Mouse (Mus musculus) embryonic facial prominence, embryonic 12.5 days (tissue): ENCODE data around the gene Sept9. TPM values are rescaled to one million over a fixed set of nuclear protein-coding genes. Genes with fewer than 3 reads are reported as not detected.

ENCODE experiments used
- ATAC-seq: fragments of 200-750 bp; cut with Nextera tagmentation; 2 replicates; pipeline ENCODE4 v1.8.0; 2017; ENCODE audit not compliant: insufficient number of reproducible peaks, insufficient read depth, low FRiP score, low TSS enrichment
- H3K27ac ChIP-seq: fragments of 300-500 bp; sonication (generic); 2 replicates; pipeline ENCODE4 v1.5.1; 2016; ENCODE audit warnings: mild to moderate bottlenecking
- H3K27me3 ChIP-seq: fragments of 300-500 bp; sonication (generic); 2 replicates; pipeline ENCODE4 v1.6.1; 2016; ENCODE audit warnings: mild to moderate bottlenecking, moderate library complexity
- H3K36me3 ChIP-seq: fragments of 300-500 bp; sonication (generic); 2 replicates; pipeline ENCODE4 v1.6.1; 2016; ENCODE audit warnings: mild to moderate bottlenecking
- H3K4me1 ChIP-seq: fragments of 300-500 bp; sonication (generic); 2 replicates; pipeline ENCODE4 v1.6.1; 2016
- H3K4me2 ChIP-seq: fragments of 300-500 bp; sonication (generic); replicated peaks from 2 replicates; pipeline ENCODE4 v1.6.1; 2016; ENCODE audit warnings: mild to moderate bottlenecking, moderate library complexity
- H3K4me3 ChIP-seq: fragments of 300-500 bp; sonication (generic); 2 replicates; pipeline ENCODE4 v1.5.1; 2016; ENCODE audit warnings: mild to moderate bottlenecking
- H3K9ac ChIP-seq: fragments of 300-500 bp; sonication (generic); 2 replicates; pipeline ENCODE4 v1.6.1; 2016; ENCODE audit warnings: mild to moderate bottlenecking, moderate library complexity
- H3K9me3 ChIP-seq: fragments of 300-500 bp; sonication (generic); 2 replicates; pipeline ENCODE4 v1.6.1; 2016; ENCODE audit warnings: mild to moderate bottlenecking, moderate library complexity
- WGBS: fragments of 180-500 bp; shearing (Covaris S2); methylation state at CpG from one replicate; pipeline ENCODE4 v1.1.7; 2016; 5-methylcytosine and 5-hydroxymethylcytosine counted together
- polyA plus RNA-seq: library from polyadenylated mRNA; unstranded; fragments of >200 nt; fragmentation: Nextera tagmentation; extraction: Ambion mirVana; gene quantifications from 2 replicates; pipeline ENCODE4 v1.2.1, GENCODE M21; 2016

Sept9 gene
- polyA plus RNA-seq, 1 experiment from 2014 or later: 230 TPM

DNA sequence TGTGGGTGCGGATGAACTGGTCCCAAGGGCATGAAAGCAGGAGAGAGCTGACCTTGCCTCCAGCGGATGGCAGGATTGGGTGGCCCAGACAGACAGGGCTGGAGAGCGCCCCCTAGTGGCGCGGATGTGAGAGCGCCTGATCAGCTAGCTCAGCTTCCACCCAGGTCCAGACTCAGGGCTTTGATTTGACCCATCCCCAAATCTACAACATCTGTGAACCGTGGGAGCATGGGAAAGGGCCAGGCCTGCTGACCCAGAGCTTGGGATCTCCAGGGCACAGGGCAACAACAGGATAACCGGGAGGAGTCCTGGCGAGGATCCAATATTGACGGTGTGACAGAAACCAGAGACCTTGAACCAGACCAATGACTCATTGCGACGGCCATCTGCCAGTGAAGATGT, 190.5 kb downstream of the Sept9 start:
- H3K27me3 ChIP-seq: peaks cover 3% of the 10 kb centered on the region; the same call in 1 of the 2 replicates
- peaks cover 29% of the 10 kb centered on the region for H3K4me1 ChIP-seq
- 25% methylated on average over 12 of the region's 12 CpGs for WGBS

DNA sequence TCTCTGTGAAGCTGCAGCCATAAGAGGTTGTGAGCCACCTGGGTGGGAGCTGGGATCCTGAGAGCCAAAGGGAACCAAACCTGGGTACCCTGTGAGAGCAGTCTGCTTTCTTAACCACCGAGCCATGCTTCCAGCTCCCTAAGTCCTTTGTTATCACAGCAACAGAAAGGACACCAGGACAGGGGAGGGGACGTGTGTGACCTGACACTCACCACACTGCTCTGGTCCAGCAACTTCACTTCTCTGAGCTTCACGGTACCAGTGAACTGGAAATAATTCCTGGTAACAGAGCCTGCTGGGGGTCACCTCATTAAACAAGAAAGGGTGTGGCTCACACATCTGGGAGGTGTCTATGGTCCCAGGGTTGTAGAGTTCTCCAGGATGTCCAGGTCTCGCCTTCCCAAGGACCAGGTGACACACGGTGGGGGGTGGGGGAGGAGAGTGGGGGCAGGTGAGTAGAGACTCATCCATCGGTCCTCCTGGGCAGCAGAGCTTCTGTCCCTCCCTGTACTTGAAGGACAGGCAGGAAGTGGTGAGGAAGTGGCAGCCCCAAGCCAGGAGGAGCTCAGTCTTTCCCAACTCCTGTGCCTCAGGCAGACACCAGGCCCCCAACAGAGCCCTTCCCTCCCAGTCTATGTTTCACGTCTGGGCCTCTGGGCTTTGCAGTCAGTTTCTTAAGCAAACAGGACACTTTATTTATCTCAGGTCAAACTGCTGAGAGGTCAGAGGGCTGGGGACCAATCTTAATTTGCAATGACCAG, 191.5 kb downstream of the Sept9 start:
- Histone ChIP-seq H3K4me1 (peaks cover 32% of the 10 kb centered on the region), H3K4me3 (no peak overlapping the region), H3K27ac (no peak overlapping the region), H3K36me3 (no peaks in the 10 kb centered on the region), H3K9me3 (no peaks in the 10 kb centered on the region), H3K4me2 (no peak overlapping the region), H3K27me3 (peaks cover 7% of the 10 kb centered on the region; the same call in 1 of the 2 replicates), H3K9ac (no peak overlapping the region)
- no peak for ATAC-seq
- WGBS: 32% methylated on average over 7 of the region's 7 CpGs

More for the DNA sequence above, 190.5 kb downstream of the Sept9 start:
- ATAC-seq: no peak
- H3K4me3 ChIP-seq: no peak overlapping the region
- no peak overlapping the region for H3K4me2 ChIP-seq
- H3K9me3 ChIP-seq: no peaks in the 10 kb centered on the region
- no peak overlapping the region for H3K27ac ChIP-seq
- H3K9ac ChIP-seq: no peak overlapping the region
- no peaks in the 10 kb centered on the region for H3K36me3 ChIP-seq

- no peak overlapping the region for H3K4me3 ChIP-seq
- no peak overlapping the region for H3K9ac ChIP-seq
- no peak for ATAC-seq
- peaks cover 22% of the 10 kb centered on the region for H3K4me1 ChIP-seq
- 91% methylated on average over 2 of the region's 2 CpGs for WGBS
- no peak overlapping the region for H3K4me2 ChIP-seq
- no peaks in the 10 kb centered on the region for H3K36me3 ChIP-seq
- no peaks in the 10 kb centered on the region for H3K9me3 ChIP-seq
- no peak overlapping the region for H3K27ac ChIP-seq
- peaks cover 7% of the 10 kb centered on the region; the same call in 1 of the 2 replicates for H3K27me3 ChIP-seq
Observed at GRCm38 (mm10) chr11:117392251-117392650, 192.8 kb downstream of the Sept9 start.

GRCm38 (mm10) chr11:117393715-117394114, 194.3 kb downstream of the Sept9 start:
- Histone ChIP-seq H3K27ac (no peak overlapping the region), H3K27me3 (peaks cover 7% of the 10 kb centered on the region; the same call in 1 of the 2 replicates), H3K4me1 (peaks cover 28% of the 10 kb centered on the region), H3K9me3 (no peaks in the 10 kb centered on the region), H3K4me3 (no peak overlapping the region), H3K9ac (no peak overlapping the region), H3K4me2 (no peak overlapping the region), H3K36me3 (no peaks in the 10 kb centered on the region)
- no peak; the same call in 1 of the 2 replicates for ATAC-seq
- 72% methylated on average over 4 of the region's 4 CpGs for WGBS

- peaks cover 28% of the 10 kb centered on the region for H3K4me1 ChIP-seq
- H3K4me3 ChIP-seq: peak overlapping the region; percentile 32
- 0 out of 2 replicates have a peak, but pooled peaks cover 3% of the 10 kb centered on the region for H3K27me3 ChIP-seq
- peak overlapping the region; percentile 22; the same call in 1 of the 2 replicates for H3K9ac ChIP-seq
- H3K4me2 ChIP-seq: peak overlapping the region; percentile 67
- WGBS: 1% methylated on average over 34 of the region's 34 CpGs
- no peaks in the 10 kb centered on the region for H3K36me3 ChIP-seq
- ATAC-seq: no peak
- no peaks in the 10 kb centered on the region for H3K9me3 ChIP-seq
- no peak overlapping the region for H3K27ac ChIP-seq
Observed at GRCm38 (mm10) chr11:117394230-117395137, 195.0 kb downstream of the Sept9 start.

DNA sequence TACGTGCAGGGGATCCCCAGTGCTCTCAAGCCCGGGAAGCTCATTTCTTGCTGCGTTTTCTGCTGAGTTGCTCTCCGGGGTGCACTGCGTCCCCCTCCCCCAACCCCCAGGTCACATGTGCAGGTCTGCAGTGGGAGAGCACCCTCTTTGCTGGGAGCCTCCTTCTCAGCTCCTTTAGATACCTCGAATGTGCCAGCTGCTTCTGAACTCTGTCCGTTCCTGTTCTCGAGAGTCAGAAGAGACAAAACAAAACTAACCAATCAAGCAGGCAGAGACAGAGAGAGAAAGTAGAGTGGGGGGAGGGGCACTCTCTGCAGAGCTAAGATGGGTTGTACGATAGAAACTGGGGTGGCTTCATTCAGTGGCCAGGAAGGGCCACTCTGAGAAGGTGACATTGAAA, 195.8 kb downstream of the Sept9 start:
- Histone ChIP-seq H3K36me3 (no peaks in the 10 kb centered on the region), H3K27me3 (0 out of 2 replicates have a peak, but pooled peaks cover 3% of the 10 kb centered on the region), H3K4me2 (peak overlapping the region; percentile 67), H3K9me3 (no peaks in the 10 kb centered on the region), H3K4me1 (peaks cover 24% of the 10 kb centered on the region), H3K9ac (peak overlapping the region; percentile 22; the same call in 1 of the 2 replicates), H3K4me3 (peak overlapping the region; percentile 32; the same call in 1 of the 2 replicates), H3K27ac (no peak overlapping the region)
- ATAC-seq: no peak
- 1% methylated on average over 9 of the region's 9 CpGs for WGBS

- no peak for ATAC-seq
- H3K27ac ChIP-seq: no peak overlapping the region
- 79% methylated on average over 3 of the region's 3 CpGs for WGBS
- no peaks in the 10 kb centered on the region for H3K36me3 ChIP-seq
- peaks cover 3% of the 10 kb centered on the region; the same call in 1 of the 2 replicates for H3K9me3 ChIP-seq
- H3K4me2 ChIP-seq: no peak overlapping the region
- H3K4me1 ChIP-seq: peaks cover 24% of the 10 kb centered on the region
- 0 out of 2 replicates have a peak, but pooled peaks cover 3% of the 10 kb centered on the region for H3K27me3 ChIP-seq
- H3K9ac ChIP-seq: no peak overlapping the region
- no peak overlapping the region for H3K4me3 ChIP-seq
Observed at GRCm38 (mm10) chr11:117396929-117397328, 197.5 kb downstream of the Sept9 start.

- no peaks in the 10 kb centered on the region for H3K36me3 ChIP-seq
- H3K27me3 ChIP-seq: 0 out of 2 replicates have a peak, but pooled peaks cover 3% of the 10 kb centered on the region
- no peak overlapping the region for H3K4me2 ChIP-seq
- H3K4me1 ChIP-seq: peaks cover 24% of the 10 kb centered on the region
- no peak overlapping the region for H3K4me3 ChIP-seq
- H3K27ac ChIP-seq: no peak overlapping the region
- peaks cover 3% of the 10 kb centered on the region; the same call in 1 of the 2 replicates for H3K9me3 ChIP-seq
- H3K9ac ChIP-seq: no peak overlapping the region
- ATAC-seq: no peak
- 34% methylated on average over 4 of the region's 4 CpGs for WGBS
Observed at GRCm38 (mm10) chr11:117397755-117398154, 198.3 kb downstream of the Sept9 start.

DNA sequence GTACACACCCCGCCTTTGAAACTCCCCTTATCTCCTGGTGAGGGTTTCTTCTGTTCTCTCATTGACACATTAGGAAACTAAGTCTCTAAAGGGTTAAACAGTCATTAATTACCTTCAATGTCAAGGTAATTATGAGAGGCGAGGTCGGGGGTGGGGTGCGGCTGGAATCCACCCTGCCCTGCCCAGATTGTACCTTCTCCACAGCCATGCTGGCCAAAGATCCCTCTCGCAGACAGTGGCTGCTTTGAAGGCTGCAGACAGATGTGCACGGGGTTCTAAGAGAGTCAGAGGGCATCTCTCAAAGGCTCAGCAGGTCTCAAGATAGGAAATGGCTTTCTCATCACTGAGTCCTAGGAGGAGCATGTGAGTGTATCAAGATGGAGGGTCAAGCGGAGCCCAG, 198.7 kb downstream of the Sept9 start:
- H3K9ac ChIP-seq: no peak overlapping the region
- no peak overlapping the region for H3K4me3 ChIP-seq
- H3K9me3 ChIP-seq: peaks cover 3% of the 10 kb centered on the region; the same call in 1 of the 2 replicates
- peaks cover 24% of the 10 kb centered on the region for H3K4me1 ChIP-seq
- H3K27me3 ChIP-seq: 0 out of 2 replicates have a peak, but pooled peaks cover 3% of the 10 kb centered on the region
- no peaks in the 10 kb centered on the region for H3K36me3 ChIP-seq
- no peak overlapping the region for H3K4me2 ChIP-seq
- WGBS: 35% methylated on average over 7 of the region's 7 CpGs
- no peak overlapping the region for H3K27ac ChIP-seq
- no peak for ATAC-seq

- no peak overlapping the region for H3K4me2 ChIP-seq
- H3K4me1 ChIP-seq: peaks cover 21% of the 10 kb centered on the region
- H3K36me3 ChIP-seq: no peaks in the 10 kb centered on the region
- 87% methylated on average over 10 of the region's 10 CpGs for whole genome bisulfite sequencing
- no peak for ATAC-seq
- no peak overlapping the region for H3K9ac ChIP-seq
- H3K27ac ChIP-seq: no peak overlapping the region
- no peak overlapping the region for H3K4me3 ChIP-seq
- no peaks in the 10 kb centered on the region for H3K27me3 ChIP-seq
- H3K9me3 ChIP-seq: peaks cover 3% of the 10 kb centered on the region; the same call in 1 of the 2 replicates
Observed at GRCm38 (mm10) chr11:117401583-117402367, 202.3 kb downstream of the Sept9 start.

DNA sequence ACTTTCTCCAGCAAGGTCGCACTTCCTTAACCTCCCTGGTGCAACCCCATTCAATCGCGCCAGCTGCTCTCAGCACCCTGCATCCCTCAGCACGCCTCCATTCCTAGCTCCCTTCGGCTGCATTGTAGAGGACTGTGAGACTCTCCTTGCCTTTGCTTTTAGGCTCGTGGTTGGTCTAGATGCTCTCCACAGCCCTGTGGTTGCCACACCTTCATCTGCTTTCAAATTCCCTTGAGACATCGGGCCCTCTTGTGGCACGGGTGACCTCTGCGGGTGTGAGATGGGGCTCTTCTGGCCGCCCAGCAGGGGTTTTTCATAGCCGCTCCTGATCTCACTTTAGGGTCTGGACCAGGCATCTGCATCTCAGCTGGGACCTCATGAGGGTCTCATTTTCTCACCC, 203.1 kb downstream of the Sept9 start:
- Histone ChIP-seq H3K27ac (no peak overlapping the region), H3K9ac (no peak overlapping the region), H3K36me3 (no peaks in the 10 kb centered on the region), H3K4me1 (peaks cover 28% of the 10 kb centered on the region), H3K9me3 (peaks cover 3% of the 10 kb centered on the region; the same call in 1 of the 2 replicates), H3K4me2 (no peak overlapping the region), H3K27me3 (no peaks in the 10 kb centered on the region), H3K4me3 (no peak overlapping the region)
- no peak for ATAC-seq
- WGBS: 85% methylated on average over 11 of the region's 11 CpGs
